In genomic region chr3:51553497-51553875, GRCm38 (mm10) we compare ENCODE assay signal across 9 mouse cellular contexts. TPM values are rescaled to one million over a fixed set of nuclear protein-coding genes. Genes with fewer than 3 reads are reported as not detected.
DNase-seq lines count a peak whose midpoint lies in the region; ATAC-seq and TF ChIP-seq lines count a peak whose summit lies in the region.
"Had no signal": no experiment of that assay in that cellular context is flagged by ENCODE, and none has a peak within 500 bp of the region (broad histone marks: within the 10 kb centered on the region; RNA-seq: fewer than 3 reads in every experiment).

No protein-coding gene starts in this region.

- no peak overlapping the region for H3K27ac ChIP-seq in lung, embryonic 14.5 days (ENCODE audit: low read depth)
- 0 out of 2 replicates have a peak overlapping the region, but pooled peaks have one; percentile 8 for H3K27ac ChIP-seq in stomach, embryonic 15.5 days
- no peak overlapping the region for H3K27ac ChIP-seq in midbrain, embryonic 15.5 days

- no peak overlapping the region for H3K4me2 ChIP-seq in lung, embryonic 14.5 days
- no peak overlapping the region for H3K4me2 ChIP-seq in stomach, embryonic 15.5 days
- no peak overlapping the region for H3K4me2 ChIP-seq in midbrain, embryonic 15.5 days

- peak; percentile 7 for ATAC-seq in inflammation-experienced regulatory T-cells, adult 6 months
- peak; percentile 68; the same call in 1 of the 2 replicates for ATAC-seq in lung, embryonic 14.5 days (ENCODE audit: insufficient read depth)
- no peak; the same call in 1 of the 2 replicates for ATAC-seq in stomach, embryonic 15.5 days (ENCODE audit: insufficient read depth, low FRiP score, low read depth)
- no peak for ATAC-seq in midbrain, embryonic 15.5 days (replicated peaks)

- H3K9me3 ChIP-seq in lung, embryonic 14.5 days (ENCODE audit: low read depth, low read length), result no peaks in the 10 kb centered on the region
- H3K9me3 ChIP-seq in stomach, embryonic 15.5 days, result no peaks in the 10 kb centered on the region
- H3K9me3 ChIP-seq in midbrain, embryonic 15.5 days, result no peaks in the 10 kb centered on the region
- H3K9me3 ChIP-seq: limb, embryonic 12.5 days had no signal

- no peak for TF ChIP-seq CTCF in lung, embryonic 14.5 days (IDR thresholded peaks at IDR 0.05; ENCODE audit: low read depth)

- no peak overlapping the region for H3K4me3 ChIP-seq in lung, embryonic 14.5 days (ENCODE audit: low read depth, low read length)
- no peak overlapping the region for H3K4me3 ChIP-seq in stomach, embryonic 15.5 days (replicated peaks)
- H3K4me3 ChIP-seq in midbrain, embryonic 15.5 days, result no peak overlapping the region
- H3K4me3 ChIP-seq: limb, embryonic 12.5 days had no signal

- H3K9ac ChIP-seq in lung, embryonic 14.5 days, result no peak overlapping the region
- no peak overlapping the region for H3K9ac ChIP-seq in stomach, embryonic 15.5 days
- H3K9ac ChIP-seq in midbrain, embryonic 15.5 days, result no peak overlapping the region

- peaks cover 4% of the 10 kb centered on the region; the same call in 1 of the 2 replicates for H3K4me1 ChIP-seq in lung, embryonic 14.5 days (ENCODE audit: insufficient read depth)
- peaks cover 24% of the 10 kb centered on the region; the same call in 1 of the 2 replicates for H3K4me1 ChIP-seq in stomach, embryonic 15.5 days
- peaks cover 33% of the 10 kb centered on the region for H3K4me1 ChIP-seq in midbrain, embryonic 15.5 days

- 51% methylated on average over 8 of the region's 8 CpGs for WGBS in lung, embryonic 14.5 days
- 50% methylated on average over 8 of the region's 8 CpGs for WGBS in stomach, embryonic 15.5 days
- 52% methylated on average over 8 of the region's 8 CpGs for WGBS in midbrain, embryonic 15.5 days

- H3K36me3 ChIP-seq in lung, embryonic 14.5 days (ENCODE audit: insufficient read depth), result peaks cover 13% of the 10 kb centered on the region
- peaks cover 4% of the 10 kb centered on the region; the same call in 1 of the 2 replicates for H3K36me3 ChIP-seq in stomach, embryonic 15.5 days
- H3K36me3 ChIP-seq in midbrain, embryonic 15.5 days (replicated peaks), result no peaks in the 10 kb centered on the region

- H3K27me3 ChIP-seq in lung, embryonic 14.5 days (ENCODE audit: insufficient read depth, low read length), result no peaks in the 10 kb centered on the region
- H3K27me3 ChIP-seq in stomach, embryonic 15.5 days (replicated peaks), result no peaks in the 10 kb centered on the region
- H3K27me3 ChIP-seq in midbrain, embryonic 15.5 days (replicated peaks), result no peaks in the 10 kb centered on the region
- H3K27me3 ChIP-seq: limb, embryonic 12.5 days had no signal

- peak; percentile 28 for DNase-seq in ovary, adult 18-20 months (ENCODE audit: low spot score)
- no peak for DNase-seq in ovary, postnatal 10 days (ENCODE audit: low spot score)
- peak; percentile 69 for DNase-seq in cerebellum, adult 11 months
- peak; percentile 66 to 77 for DNase-seq in gastrocnemius, adult 8-10 months (ENCODE audit: low spot score in 2 of 2)
- peak; percentile 76 for DNase-seq in lung, embryonic 14.5 days

RNA-seq across cellular contexts. Expression of gene Setd7, which starts 7.2 kb away (rescaled TPM):
- total RNA-seq in gastrocnemius, adult 8-10 months (2022), result 100 to 1,000 TPM; 178 to 234 (median 186) TPM
- 10 to 100 TPM in 2 of 3 experiments, 1 to 10 TPM in 1; 5.3 to 12.1 (median 11.6) TPM for polyA plus RNA-seq in inflammation-experienced regulatory T-cells, adult 6 months (2017; shearing (Covaris generic))
- polyA plus RNA-seq in lung, embryonic 14.5 days (2014; fragmentation: Nextera tagmentation; extraction: Ambion mirVana), result 4.3 and 4.5 TPM in 2 replicates
- 3.6 and 5.0 TPM in 2 replicates for polyA plus RNA-seq in stomach, embryonic 15.5 days (2015; fragmentation: Nextera tagmentation; extraction: Ambion mirVana)
- polyA plus RNA-seq in midbrain, embryonic 15.5 days (2015; fragmentation: Nextera tagmentation; extraction: Ambion mirVana), result 3.4 and 3.7 TPM in 2 replicates

Comparison
In these comparisons a context has a peak if more than half of its experiments do, and no peak if none do; other contexts are left out.
1. ATAC-seq: peak in inflammation-experienced regulatory T-cells, adult 6 months (single experiment) and lung, embryonic 14.5 days (single experiment); none in stomach, embryonic 15.5 days (single experiment) and midbrain, embryonic 15.5 days (single experiment).